Mouse (Mus musculus): ENCODE results near the gene Zfyve9. TPM values are rescaled to one million over a fixed set of nuclear protein-coding genes. Genes with fewer than 3 reads are reported as not detected.
A peak's percentile ranks its signal among the peaks of the same experiment; 100 is the strongest.

Zfyve9 gene
- polyA plus RNA-seq, 1 experiment from 2014 or later: 8.4 TPM

- 3% methylated on average over 10 of the region's 10 CpGs for WGBS
- Histone ChIP-seq H3K9ac (ENCODE audit: low read depth, low read length) (peak overlapping the region; percentile 93), H3K4me2 (replicated peaks; ENCODE audit: low read depth, low read length) (peak overlapping the region; percentile 89), H3K9me3 (ENCODE audit: control insufficient read depth, low read length) (no peaks in the 10 kb centered on the region), H3K27ac (ENCODE audit: low read depth, low read length) (0 out of 2 replicates have a peak overlapping the region, but pooled peaks have one; percentile 42), H3K36me3 (ENCODE audit: control insufficient read depth, insufficient read depth, low read length) (no peaks in the 10 kb centered on the region), H3K4me3 (ENCODE audit: low read depth, low read length) (peak overlapping the region; percentile 83), H3K27me3 (ENCODE audit: control insufficient read depth, insufficient read depth, low read length) (no peaks in the 10 kb centered on the region), H3K4me1 (replicated peaks; ENCODE audit: control insufficient read depth, insufficient read depth, low read length) (0 out of 2 replicates have a peak, but pooled peaks cover 5% of the 10 kb centered on the region)
- ATAC-seq (ENCODE audit: low FRiP score) (peak; percentile 68), DNase-seq (ENCODE audit: low spot score) (no peak)
Observed at GRCm38 (mm10) chr4:108619165-108619564, 161.4 kb downstream of the Zfyve9 start.

DNA sequence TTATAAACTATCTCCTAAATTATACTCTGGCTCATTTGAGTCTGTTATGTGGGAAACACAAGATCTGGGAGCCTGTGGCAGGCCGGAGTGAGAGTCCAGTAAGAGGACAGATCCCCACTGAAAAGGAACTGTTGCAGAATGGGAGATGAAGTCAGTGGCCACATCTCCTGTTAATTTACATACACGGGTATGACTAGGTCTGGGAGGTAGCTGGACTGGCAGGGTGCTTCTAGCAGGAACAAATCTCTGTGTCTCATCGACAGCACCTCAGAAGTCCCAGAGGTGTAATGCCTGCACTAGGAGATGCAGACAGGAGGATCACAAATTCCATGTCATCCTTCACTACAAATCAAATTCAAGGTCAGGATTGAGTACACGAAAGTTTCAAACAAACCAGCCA is 162.0 kb downstream of the Zfyve9 start:
- ATAC-seq (ENCODE audit: low FRiP score) (no peak), DNase-seq (ENCODE audit: low spot score) (no peak)
- 74% methylated on average over 4 of the region's 4 CpGs for WGBS
- Histone ChIP-seq H3K9me3 (ENCODE audit: control insufficient read depth, low read length) (no peaks in the 10 kb centered on the region), H3K4me3 (ENCODE audit: low read depth, low read length) (peak overlapping the region; percentile 83; the same call in 1 of the 2 replicates), H3K36me3 (ENCODE audit: control insufficient read depth, insufficient read depth, low read length) (no peaks in the 10 kb centered on the region), H3K27me3 (ENCODE audit: control insufficient read depth, insufficient read depth, low read length) (no peaks in the 10 kb centered on the region), H3K9ac (ENCODE audit: low read depth, low read length) (no peak overlapping the region), H3K4me1 (replicated peaks; ENCODE audit: control insufficient read depth, insufficient read depth, low read length) (0 out of 2 replicates have a peak, but pooled peaks cover 5% of the 10 kb centered on the region), H3K27ac (ENCODE audit: low read depth, low read length) (no peak overlapping the region), H3K4me2 (replicated peaks; ENCODE audit: low read depth, low read length) (peak overlapping the region; percentile 89; the same call in 1 of the 2 replicates)

DNA sequence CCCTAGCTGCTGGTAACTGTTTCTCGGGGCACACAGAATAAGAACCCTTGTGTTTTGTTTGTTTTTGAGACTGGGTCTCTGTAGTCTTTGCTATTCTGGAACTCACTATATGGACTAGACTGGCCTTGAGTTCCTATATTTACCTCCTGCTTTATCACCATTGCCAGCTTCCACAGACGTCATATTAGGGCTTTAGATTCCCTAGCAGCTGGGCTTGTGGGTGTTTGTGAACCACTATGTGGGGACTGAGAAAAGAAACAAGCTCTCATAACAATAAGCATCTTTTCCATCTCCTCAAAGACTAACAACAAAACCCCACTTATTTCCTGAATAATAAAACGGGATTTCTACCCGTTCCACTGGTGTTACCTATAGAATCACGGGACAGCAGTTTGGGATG is 169.7 kb downstream of the Zfyve9 start:
- Histone ChIP-seq H3K4me2 (replicated peaks; ENCODE audit: low read depth, low read length) (no peak overlapping the region), H3K4me3 (ENCODE audit: low read depth, low read length) (no peak overlapping the region), H3K9me3 (ENCODE audit: control insufficient read depth, low read length) (no peaks in the 10 kb centered on the region), H3K27me3 (ENCODE audit: control insufficient read depth, insufficient read depth, low read length) (no peaks in the 10 kb centered on the region), H3K4me1 (replicated peaks; ENCODE audit: control insufficient read depth, insufficient read depth, low read length) (no peaks in the 10 kb centered on the region), H3K9ac (ENCODE audit: low read depth, low read length) (no peak overlapping the region), H3K27ac (ENCODE audit: low read depth, low read length) (no peak overlapping the region), H3K36me3 (ENCODE audit: control insufficient read depth, insufficient read depth, low read length) (no peaks in the 10 kb centered on the region)
- WGBS: 91% methylated on average over 5 of the region's 5 CpGs
- ATAC-seq (ENCODE audit: low FRiP score): no peak
- no peak for DNase-seq (ENCODE audit: low spot score)

DNA sequence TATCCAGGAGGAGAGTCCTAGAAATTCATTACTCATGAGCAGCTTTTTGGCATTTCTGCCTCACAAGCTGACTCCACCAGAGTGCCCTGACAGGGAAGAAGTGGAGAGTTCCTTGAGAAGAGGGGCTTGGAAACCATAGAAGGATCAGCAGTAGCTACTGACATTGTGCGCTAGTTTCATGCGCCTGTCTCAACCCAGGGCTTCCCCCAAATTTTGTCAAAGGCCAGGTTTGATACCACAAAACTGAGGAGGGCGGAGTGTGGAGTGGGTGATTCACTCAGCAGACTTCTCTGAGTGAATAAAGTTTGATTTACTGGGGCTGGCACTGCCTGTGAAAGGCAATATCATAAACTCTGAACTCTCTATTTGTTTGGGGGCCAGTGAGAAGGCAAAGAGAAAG is 171.9 kb downstream of the Zfyve9 start:
- Histone ChIP-seq H3K27me3 (ENCODE audit: control insufficient read depth, insufficient read depth, low read length) (no peaks in the 10 kb centered on the region), H3K9ac (ENCODE audit: low read depth, low read length) (no peak overlapping the region), H3K4me2 (replicated peaks; ENCODE audit: low read depth, low read length) (no peak overlapping the region), H3K4me3 (ENCODE audit: low read depth, low read length) (no peak overlapping the region), H3K4me1 (replicated peaks; ENCODE audit: control insufficient read depth, insufficient read depth, low read length) (no peaks in the 10 kb centered on the region), H3K36me3 (ENCODE audit: control insufficient read depth, insufficient read depth, low read length) (no peaks in the 10 kb centered on the region), H3K9me3 (ENCODE audit: control insufficient read depth, low read length) (no peaks in the 10 kb centered on the region), H3K27ac (ENCODE audit: low read depth, low read length) (no peak overlapping the region)
- WGBS: 92% methylated on average over 3 of the region's 3 CpGs
- DNase-seq (ENCODE audit: low spot score): no peak
- no peak for ATAC-seq (ENCODE audit: low FRiP score)

- Histone ChIP-seq H3K36me3 (ENCODE audit: control insufficient read depth, insufficient read depth, low read length) (peaks cover 6% of the 10 kb centered on the region; the same call in 1 of the 2 replicates), H3K9me3 (ENCODE audit: control insufficient read depth, low read length) (no peaks in the 10 kb centered on the region), H3K4me1 (replicated peaks; ENCODE audit: control insufficient read depth, insufficient read depth, low read length) (no peaks in the 10 kb centered on the region), H3K9ac (ENCODE audit: low read depth, low read length) (no peak overlapping the region), H3K4me3 (ENCODE audit: low read depth, low read length) (no peak overlapping the region), H3K27ac (ENCODE audit: low read depth, low read length) (no peak overlapping the region), H3K4me2 (replicated peaks; ENCODE audit: low read depth, low read length) (no peak overlapping the region), H3K27me3 (ENCODE audit: control insufficient read depth, insufficient read depth, low read length) (no peaks in the 10 kb centered on the region)
- 98% methylated on average over 7 of the region's 7 CpGs for WGBS
- DNase-seq (ENCODE audit: low spot score) (no peak), ATAC-seq (ENCODE audit: low FRiP score) (no peak)
Observed at GRCm38 (mm10) chr4:108601870-108602269, 178.7 kb downstream of the Zfyve9 start.

DNA sequence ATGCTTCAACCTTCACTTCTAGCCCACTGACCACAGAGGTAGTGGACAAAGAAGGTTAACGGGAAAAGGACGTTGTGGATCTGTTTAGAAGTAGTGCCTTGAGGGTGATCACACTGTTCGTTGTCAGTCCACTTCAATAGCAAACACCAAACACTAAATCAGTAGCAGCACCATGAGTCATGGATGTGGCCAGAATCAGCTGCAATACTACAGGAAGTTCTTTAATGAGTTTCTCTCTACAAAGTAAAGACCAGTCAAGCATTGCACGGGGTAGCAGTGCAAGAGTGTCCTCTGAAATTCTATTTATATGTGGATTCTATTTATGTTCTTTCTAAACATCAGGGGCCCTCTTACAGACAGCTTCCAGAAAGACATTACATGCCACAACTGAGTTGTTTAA is 182.3 kb downstream of the Zfyve9 start:
- H3K9ac ChIP-seq (ENCODE audit: low read depth, low read length): no peak overlapping the region
- H3K4me1 ChIP-seq (replicated peaks; ENCODE audit: control insufficient read depth, insufficient read depth, low read length): no peaks in the 10 kb centered on the region
- no peak overlapping the region for H3K27ac ChIP-seq (ENCODE audit: low read depth, low read length)
- no peaks in the 10 kb centered on the region for H3K27me3 ChIP-seq (ENCODE audit: control insufficient read depth, insufficient read depth, low read length)
- H3K36me3 ChIP-seq (ENCODE audit: control insufficient read depth, insufficient read depth, low read length): peaks cover 6% of the 10 kb centered on the region; the same call in 1 of the 2 replicates
- no peaks in the 10 kb centered on the region for H3K9me3 ChIP-seq (ENCODE audit: control insufficient read depth, low read length)
- ATAC-seq (ENCODE audit: low FRiP score) (no peak), DNase-seq (ENCODE audit: low spot score) (no peak)
- H3K4me2 ChIP-seq (replicated peaks; ENCODE audit: low read depth, low read length): no peak overlapping the region
- 94% methylated on average over 4 of the region's 4 CpGs for WGBS
- no peak overlapping the region for H3K4me3 ChIP-seq (ENCODE audit: low read depth, low read length)

GRCm38 (mm10) chr4:108595785-108596184 is 184.8 kb downstream of the Zfyve9 start:
- Histone ChIP-seq H3K4me3 (ENCODE audit: low read depth, low read length) (no peak overlapping the region), H3K27me3 (ENCODE audit: control insufficient read depth, insufficient read depth, low read length) (no peaks in the 10 kb centered on the region), H3K36me3 (ENCODE audit: control insufficient read depth, insufficient read depth, low read length) (peaks cover 1% of the 10 kb centered on the region; the same call in 1 of the 2 replicates), H3K4me1 (replicated peaks; ENCODE audit: control insufficient read depth, insufficient read depth, low read length) (no peaks in the 10 kb centered on the region), H3K27ac (ENCODE audit: low read depth, low read length) (no peak overlapping the region), H3K4me2 (replicated peaks; ENCODE audit: low read depth, low read length) (no peak overlapping the region), H3K9me3 (ENCODE audit: control insufficient read depth, low read length) (no peaks in the 10 kb centered on the region), H3K9ac (ENCODE audit: low read depth, low read length) (no peak overlapping the region)
- ATAC-seq (ENCODE audit: low FRiP score) (no peak), DNase-seq (ENCODE audit: low spot score) (no peak)
- 97% methylated on average over 1 of the region's 1 CpGs for WGBS

DNA sequence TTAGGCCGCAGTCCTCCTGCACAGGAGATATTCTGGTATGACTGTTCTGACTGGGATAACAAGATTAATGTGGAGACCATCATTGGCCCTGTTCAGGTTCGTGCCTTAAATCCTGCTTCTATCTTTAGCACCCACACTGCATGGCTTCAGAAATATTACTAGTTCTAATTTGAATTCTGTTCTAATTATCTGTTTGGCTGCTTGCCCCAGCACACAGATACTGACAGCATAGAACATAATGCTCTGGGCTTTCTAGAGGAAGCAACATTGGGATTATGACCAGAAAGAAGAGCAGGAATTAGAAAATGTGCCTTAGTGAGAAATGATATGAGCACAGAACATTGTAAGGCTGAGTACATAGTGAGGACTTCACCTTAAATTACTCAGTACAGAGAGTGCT is 187.2 kb downstream of the Zfyve9 start:
- Histone ChIP-seq H3K9me3 (ENCODE audit: control insufficient read depth, low read length) (no peaks in the 10 kb centered on the region), H3K36me3 (ENCODE audit: control insufficient read depth, insufficient read depth, low read length) (no peaks in the 10 kb centered on the region), H3K4me2 (replicated peaks; ENCODE audit: low read depth, low read length) (no peak overlapping the region), H3K9ac (ENCODE audit: low read depth, low read length) (no peak overlapping the region), H3K27me3 (ENCODE audit: control insufficient read depth, insufficient read depth, low read length) (no peaks in the 10 kb centered on the region), H3K4me1 (replicated peaks; ENCODE audit: control insufficient read depth, insufficient read depth, low read length) (no peaks in the 10 kb centered on the region), H3K27ac (ENCODE audit: low read depth, low read length) (no peak overlapping the region), H3K4me3 (ENCODE audit: low read depth, low read length) (no peak overlapping the region)
- WGBS: 97% methylated on average over 2 of the region's 2 CpGs
- DNase-seq (ENCODE audit: low spot score) (no peak), ATAC-seq (ENCODE audit: low FRiP score) (no peak)
